Mouse (Mus musculus) heart, embryonic 10.5 days (tissue): ENCODE data around the gene Stc2. TPM values are rescaled to one million over a fixed set of nuclear protein-coding genes. Genes with fewer than 3 reads are reported as not detected.

Experiments
- DNase-seq: peaks from one replicate; pipeline ENCODE4 v3.0.0-alpha.2; 2017; ENCODE audit warnings: low spot score
- H3K27ac ChIP-seq: fragments of 300-500 bp; sonication (generic); 2 replicates; pipeline ENCODE4 v1.5.1; 2016; ENCODE audit warnings: mild to moderate bottlenecking
- H3K27me3 ChIP-seq: fragments of 300-500 bp; sonication (generic); 2 replicates; pipeline ENCODE4 v1.6.1; 2016; ENCODE audit warnings: mild to moderate bottlenecking; ENCODE audit not compliant: poor library complexity, insufficient read depth, severe bottlenecking
- H3K36me3 ChIP-seq: fragments of 300-500 bp; sonication (generic); 2 replicates; pipeline ENCODE4 v1.6.1; 2016; ENCODE audit warnings: mild to moderate bottlenecking, moderate library complexity
- H3K4me1 ChIP-seq: fragments of 300-500 bp; sonication (generic); 2 replicates; pipeline ENCODE4 v1.6.1; 2016; ENCODE audit warnings: mild to moderate bottlenecking
- H3K4me3 ChIP-seq: fragments of 300-500 bp; sonication (generic); 2 replicates; pipeline ENCODE4 v1.5.1; 2016; ENCODE audit warnings: mild to moderate bottlenecking, moderate library complexity
- H3K9me3 ChIP-seq: fragments of 300-500 bp; sonication (generic); 2 replicates; pipeline ENCODE4 v1.6.1; 2016; ENCODE audit warnings: mild to moderate bottlenecking, moderate library complexity
- WGBS: fragments of 180-500 bp; shearing (Covaris S2); methylation state at CpG from one replicate; pipeline ENCODE4 v1.1.7; 2016; 5-methylcytosine and 5-hydroxymethylcytosine counted together
- polyA plus RNA-seq: library from polyadenylated mRNA; unstranded; fragments of >200 nt; fragmentation: Nextera tagmentation; extraction: Ambion mirVana; gene quantifications from 2 replicates; pipeline ENCODE4 v1.2.1, GENCODE M21; 2016

Stc2 gene
- polyA plus RNA-seq, result 2.1 and 2.3 TPM in 2 replicates

DNA sequence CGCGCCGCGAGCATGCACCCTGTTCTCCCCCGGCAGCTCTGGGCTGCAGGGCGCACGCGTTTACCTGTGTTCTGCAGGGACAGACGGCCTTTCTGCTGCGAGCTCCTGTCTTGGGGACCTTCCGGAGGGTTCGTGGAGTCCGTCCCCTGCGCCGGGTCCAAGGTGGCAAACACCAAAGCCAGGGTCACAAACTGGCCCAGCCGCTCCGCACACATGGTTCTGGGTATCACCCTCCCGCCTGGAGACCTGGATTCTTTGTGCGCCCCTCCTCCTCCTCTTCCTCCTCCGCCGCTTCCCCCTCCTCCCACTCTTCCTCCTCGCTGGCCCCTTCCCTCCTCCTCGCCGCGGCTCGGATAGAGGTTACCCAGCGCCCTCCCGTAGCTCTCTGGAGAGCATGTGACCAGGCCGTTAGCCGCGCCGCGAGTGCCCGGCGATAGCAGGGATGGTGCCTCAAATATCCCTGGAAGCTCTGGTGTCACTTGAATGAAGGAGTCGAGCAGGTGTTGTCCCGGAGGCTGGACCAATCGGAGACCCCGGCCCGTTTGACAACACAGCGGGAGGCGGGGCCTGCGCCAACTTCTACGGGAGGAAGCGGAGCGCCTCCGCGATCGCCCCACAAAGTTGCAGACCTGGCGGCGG is at the start of gene Stc2:
Stc2 (minus strand) TSS at position 427 of the 639 bp plus-strand sequence.
- peaks cover 43% of the 10 kb centered on the region for H3K27me3 ChIP-seq

DNA sequence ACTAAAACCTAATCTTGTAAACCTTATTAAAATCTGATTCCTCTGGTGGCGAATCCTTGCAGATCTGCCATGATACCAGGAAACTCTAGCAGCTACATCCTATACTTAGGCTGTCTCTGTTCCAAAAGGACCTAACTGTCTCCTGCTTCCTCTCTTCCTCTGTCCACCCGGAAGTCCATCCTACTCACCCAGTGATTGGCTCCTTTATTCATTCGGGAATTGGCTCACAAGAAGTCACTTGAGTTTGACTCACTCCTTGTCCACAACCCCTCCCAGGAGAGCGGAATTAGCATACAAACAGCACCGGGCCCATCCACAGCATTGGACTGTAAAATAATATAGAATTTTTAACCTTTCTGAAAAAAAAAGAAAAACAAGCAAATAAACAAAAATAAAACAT is 47.2 kb upstream of the Stc2 start:
- Histone ChIP-seq H3K27me3 (no peaks in the 10 kb centered on the region), H3K36me3 (no peaks in the 10 kb centered on the region), H3K4me3 (no peak overlapping the region), H3K4me1 (no peaks in the 10 kb centered on the region), H3K9me3 (no peaks in the 10 kb centered on the region), H3K27ac (no peak overlapping the region)
- no peak for DNase-seq
- WGBS, result 68% methylated on average over 5 of the region's 5 CpGs

More for the DNA sequence above, at the start of gene Stc2:
- under 1% methylated on average over 47 of the region's 51 CpGs for WGBS
- Histone ChIP-seq H3K36me3 (0 out of 2 replicates have a peak, but pooled peaks cover 2% of the 10 kb centered on the region), H3K9me3 (no peaks in the 10 kb centered on the region), H3K4me1 (peaks cover 24% of the 10 kb centered on the region), H3K27ac (peak within 1 kb of the TSS; percentile 85), H3K4me3 (peak within 1 kb of the TSS; percentile 73)
- peak; percentile 94 for DNase-seq

DNA sequence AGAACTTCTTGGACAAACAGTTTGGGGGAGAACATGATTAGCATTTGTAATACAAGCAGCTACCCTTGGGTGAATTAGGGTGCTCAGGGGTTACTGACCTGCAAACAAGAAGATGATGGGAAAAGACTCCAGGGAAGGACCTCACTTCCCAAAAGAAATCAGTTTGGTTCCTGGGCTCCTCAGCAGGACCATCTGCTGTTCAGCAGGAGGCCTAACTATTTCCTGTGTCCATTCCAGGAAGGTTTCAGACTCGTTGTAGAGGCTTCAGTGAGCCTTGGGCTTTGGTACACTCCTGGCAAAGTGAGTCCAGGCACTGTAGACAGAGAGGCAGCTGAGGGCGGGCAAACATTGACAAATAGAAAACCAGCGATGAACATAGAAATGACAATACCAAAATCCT is 42.5 kb upstream of the Stc2 start:
- no peaks in the 10 kb centered on the region for H3K27me3 ChIP-seq
- DNase-seq, result no peak
- 70% methylated on average over 3 of the region's 3 CpGs for WGBS

DNA sequence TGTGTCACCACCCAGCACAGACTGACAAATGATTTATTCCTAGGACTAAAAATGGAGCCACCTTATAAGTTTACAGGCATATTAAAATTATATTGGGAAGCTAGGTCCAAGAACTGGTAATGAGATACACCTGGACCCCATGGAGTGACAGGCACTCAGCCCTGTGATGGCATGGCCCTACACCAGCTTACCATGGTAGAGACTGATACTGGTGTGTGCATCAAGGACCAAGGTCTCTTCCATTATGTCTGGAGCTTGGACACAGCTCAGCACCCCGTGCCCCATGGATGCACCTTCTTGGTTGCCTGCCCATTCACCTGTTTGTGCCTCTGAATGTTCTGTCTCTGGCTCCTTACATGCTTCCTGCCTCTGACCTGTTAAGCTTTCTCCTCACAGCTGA is 36.9 kb upstream of the Stc2 start:
- 88% methylated on average over 1 of the region's 1 CpGs for WGBS
- H3K27ac ChIP-seq, result no peak overlapping the region
- DNase-seq, result no peak
- no peaks in the 10 kb centered on the region for H3K4me1 ChIP-seq
- no peaks in the 10 kb centered on the region for H3K27me3 ChIP-seq
- no peaks in the 10 kb centered on the region for H3K36me3 ChIP-seq
- H3K9me3 ChIP-seq, result no peaks in the 10 kb centered on the region
- no peak overlapping the region for H3K4me3 ChIP-seq

More for the DNA sequence above, 42.5 kb upstream of the Stc2 start:
- no peaks in the 10 kb centered on the region for H3K36me3 ChIP-seq
- no peak overlapping the region for H3K4me3 ChIP-seq
- H3K4me1 ChIP-seq, result no peaks in the 10 kb centered on the region
- no peaks in the 10 kb centered on the region for H3K9me3 ChIP-seq
- H3K27ac ChIP-seq, result no peak overlapping the region

DNA sequence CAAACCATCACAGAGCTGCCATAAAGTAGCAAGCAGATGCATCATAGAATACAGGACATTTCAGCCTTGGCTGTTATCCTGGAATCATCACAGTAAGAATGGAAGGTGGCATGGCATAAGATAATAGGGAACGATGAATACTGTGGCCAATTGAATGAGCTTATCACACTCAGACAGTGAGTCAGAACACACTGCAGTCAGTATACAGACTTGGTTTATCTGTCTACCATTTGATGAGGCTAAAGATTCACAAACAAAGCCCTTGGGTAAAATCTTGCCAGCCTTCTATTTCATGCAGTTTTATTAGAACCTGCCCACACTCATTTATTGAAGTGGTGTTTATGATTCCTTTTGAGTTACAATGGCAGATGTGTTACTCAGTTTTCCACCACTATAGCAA is 33.2 kb upstream of the Stc2 start:
- 82% methylated on average over 1 of the region's 1 CpGs for WGBS
- DNase-seq, result no peak
- Histone ChIP-seq H3K4me1 (0 out of 2 replicates have a peak, but pooled peaks cover 5% of the 10 kb centered on the region), H3K36me3 (no peaks in the 10 kb centered on the region), H3K27me3 (no peaks in the 10 kb centered on the region), H3K27ac (no peak overlapping the region), H3K9me3 (no peaks in the 10 kb centered on the region), H3K4me3 (no peak overlapping the region)

DNA sequence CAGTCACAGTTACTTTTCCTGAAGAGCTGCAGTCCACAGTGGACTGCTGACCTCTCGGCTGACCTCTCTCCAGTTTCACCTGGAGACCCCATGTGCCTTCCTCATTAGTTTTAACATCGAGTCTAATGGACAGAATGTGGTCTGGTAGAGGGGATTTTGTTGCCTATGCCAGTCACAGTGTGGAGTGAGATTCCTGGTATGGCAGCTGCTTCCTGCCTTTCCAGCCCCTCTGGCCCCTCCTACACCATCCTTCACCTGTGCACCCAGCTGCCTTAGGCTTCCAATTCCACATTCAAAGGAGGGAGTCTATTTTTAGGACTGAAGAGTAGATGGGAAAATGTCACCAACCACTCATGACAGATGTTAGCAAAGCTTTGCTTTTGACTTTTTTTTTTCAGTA is 28.7 kb upstream of the Stc2 start:
- Histone ChIP-seq H3K27me3 (no peaks in the 10 kb centered on the region), H3K27ac (no peak overlapping the region), H3K36me3 (no peaks in the 10 kb centered on the region), H3K9me3 (no peaks in the 10 kb centered on the region), H3K4me1 (0 out of 2 replicates have a peak, but pooled peaks cover 5% of the 10 kb centered on the region), H3K4me3 (no peak overlapping the region)
- DNase-seq, result no peak
- 74% methylated on average over 2 of the region's 2 CpGs for WGBS

DNA sequence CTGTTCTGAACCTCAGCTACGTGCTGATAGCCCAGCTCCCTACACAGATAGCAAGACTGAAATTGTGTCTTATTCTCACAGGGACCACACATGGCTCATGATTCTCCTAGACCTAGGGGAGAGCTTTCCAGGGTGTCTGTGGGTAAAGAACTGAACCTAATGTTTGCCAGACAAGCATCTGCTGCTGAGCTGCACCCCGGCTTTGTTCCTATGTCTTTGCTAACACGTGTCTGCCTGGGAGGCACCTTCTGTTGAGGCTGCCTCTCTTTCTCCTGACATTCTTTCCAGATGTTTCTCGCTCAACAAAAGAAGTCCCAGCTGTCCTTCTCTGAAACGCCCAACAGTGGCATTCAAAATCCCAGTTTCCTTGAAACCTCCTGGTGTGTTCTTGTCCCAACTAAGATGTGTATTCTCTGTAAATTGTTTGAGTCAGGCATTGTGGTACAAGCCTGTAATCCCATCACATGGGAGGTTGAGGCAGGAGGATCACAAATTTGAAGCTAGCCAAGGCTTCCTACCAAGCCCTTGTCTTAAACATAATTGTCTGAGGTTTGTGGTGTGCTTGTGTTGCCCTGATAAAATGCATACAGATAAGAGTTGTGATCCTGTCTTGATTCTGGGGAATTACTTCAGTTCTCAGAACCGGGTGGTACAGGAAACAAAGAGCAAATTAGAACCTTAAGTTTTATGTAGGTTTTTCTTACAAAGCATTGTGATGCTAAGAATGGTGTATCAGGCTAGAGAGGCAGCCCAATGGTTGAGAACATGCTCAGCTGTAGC is 27.0 kb upstream of the Stc2 start:
- Histone ChIP-seq H3K27me3 (no peaks in the 10 kb centered on the region; the same call in 1 of the 2 replicates), H3K27ac (no peak overlapping the region), H3K36me3 (no peaks in the 10 kb centered on the region), H3K4me1 (0 out of 2 replicates have a peak, but pooled peaks cover 5% of the 10 kb centered on the region), H3K4me3 (no peak overlapping the region), H3K9me3 (no peaks in the 10 kb centered on the region)
- DNase-seq, result no peak
- WGBS, result 71% methylated on average over 6 of the region's 6 CpGs

DNA sequence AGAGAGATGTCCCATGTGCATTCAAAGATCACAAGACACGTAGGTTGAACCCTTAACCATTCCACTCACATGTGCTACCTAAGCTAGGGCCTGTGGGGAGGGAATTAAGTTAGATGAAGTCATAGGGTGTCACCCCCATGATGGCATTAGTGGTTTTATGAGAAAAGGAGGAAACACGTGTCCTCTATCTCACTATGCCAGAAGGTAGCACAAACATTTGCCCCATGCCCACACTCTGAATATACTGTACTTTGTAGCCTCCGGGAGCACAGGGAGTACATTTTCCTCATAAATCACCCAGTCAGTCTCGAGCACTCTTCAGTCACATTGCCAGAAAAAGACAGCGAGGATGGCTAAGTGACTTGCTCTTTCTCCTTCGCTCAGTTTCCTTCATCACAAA is 24.2 kb upstream of the Stc2 start:
- Histone ChIP-seq H3K27me3 (no peaks in the 10 kb centered on the region; the same call in 1 of the 2 replicates), H3K27ac (no peak overlapping the region), H3K9me3 (no peaks in the 10 kb centered on the region), H3K36me3 (no peaks in the 10 kb centered on the region), H3K4me3 (no peak overlapping the region), H3K4me1 (0 out of 2 replicates have a peak, but pooled peaks cover 5% of the 10 kb centered on the region)
- 83% methylated on average over 6 of the region's 6 CpGs for WGBS
- no peak for DNase-seq

DNA sequence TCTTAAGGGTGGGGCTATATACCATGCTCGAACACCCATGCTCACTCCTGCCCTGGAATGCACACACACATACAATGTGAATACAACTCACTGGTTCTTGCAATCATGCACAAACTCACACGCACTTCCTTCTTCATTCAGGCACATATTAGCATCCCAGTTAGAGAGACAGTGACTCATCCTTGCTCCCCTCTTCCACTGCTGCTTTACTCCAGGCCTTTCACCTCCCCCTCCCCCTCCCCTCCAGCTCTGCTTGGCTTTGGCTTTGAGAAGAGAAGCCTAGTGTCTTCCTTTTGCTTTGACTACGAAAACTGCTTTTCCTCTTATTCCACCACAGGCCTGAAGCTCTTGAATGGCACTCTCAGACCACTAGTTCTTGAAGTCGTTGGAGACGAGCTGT is 22.5 kb upstream of the Stc2 start:
- 68% methylated on average over 5 of the region's 5 CpGs for WGBS
- DNase-seq, result no peak
- H3K4me1 ChIP-seq, result no peaks in the 10 kb centered on the region
- H3K27ac ChIP-seq, result no peak overlapping the region
- no peaks in the 10 kb centered on the region; the same call in 1 of the 2 replicates for H3K27me3 ChIP-seq
- H3K4me3 ChIP-seq, result no peak overlapping the region
- H3K9me3 ChIP-seq, result no peaks in the 10 kb centered on the region
- no peaks in the 10 kb centered on the region for H3K36me3 ChIP-seq

DNA sequence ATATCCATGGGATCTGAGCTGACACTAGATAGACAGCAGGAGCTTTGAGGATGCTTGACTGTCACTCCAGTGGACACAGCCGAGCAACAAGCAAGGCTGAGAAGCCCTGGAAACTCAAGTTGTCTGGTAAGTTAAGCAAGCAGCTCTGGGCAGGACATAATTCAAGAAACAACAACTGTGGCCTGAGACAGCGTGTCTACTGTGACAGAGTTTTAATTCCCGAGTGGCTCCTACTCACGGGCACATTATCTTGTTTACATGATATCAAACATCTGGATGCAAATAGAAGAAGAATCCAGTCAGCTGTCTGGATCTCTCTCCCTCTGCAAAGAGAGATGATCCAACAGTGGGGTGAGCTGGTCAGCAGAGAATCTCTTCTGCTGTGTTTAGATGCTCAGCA is 19.0 kb upstream of the Stc2 start:
- WGBS, result 63% methylated on average over 4 of the region's 4 CpGs
- H3K36me3 ChIP-seq, result no peaks in the 10 kb centered on the region

DNA sequence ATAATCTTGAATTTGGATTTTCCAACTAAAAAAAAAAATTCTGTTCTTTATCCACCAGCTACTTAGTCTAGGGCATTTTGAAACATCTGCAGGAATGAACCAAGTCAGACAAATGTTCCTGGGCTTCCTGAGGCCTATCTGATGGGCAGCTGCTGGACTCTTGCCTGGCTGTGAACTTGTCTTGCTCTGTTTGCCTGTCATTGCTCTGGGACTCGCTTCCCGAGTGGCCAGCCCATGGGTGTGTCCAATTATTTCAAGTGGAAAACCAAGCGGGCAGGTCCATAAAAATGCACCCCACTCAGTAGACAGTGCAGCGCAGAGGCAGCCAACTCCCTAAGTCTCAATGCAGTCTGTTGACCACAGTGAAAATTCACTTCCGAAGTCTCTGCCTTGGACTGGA is 17.7 kb upstream of the Stc2 start:
- no peaks in the 10 kb centered on the region; the same call in 1 of the 2 replicates for H3K27me3 ChIP-seq
- no peaks in the 10 kb centered on the region for H3K36me3 ChIP-seq
- H3K9me3 ChIP-seq, result no peaks in the 10 kb centered on the region
- H3K27ac ChIP-seq, result no peak overlapping the region
- H3K4me1 ChIP-seq, result no peaks in the 10 kb centered on the region
- 75% methylated on average over 5 of the region's 5 CpGs for WGBS
- no peak for DNase-seq
- H3K4me3 ChIP-seq, result no peak overlapping the region

More for the DNA sequence above, 19.0 kb upstream of the Stc2 start:
- DNase-seq, result no peak
- Histone ChIP-seq H3K4me1 (no peaks in the 10 kb centered on the region), H3K27ac (no peak overlapping the region), H3K4me3 (no peak overlapping the region), H3K9me3 (no peaks in the 10 kb centered on the region), H3K27me3 (no peaks in the 10 kb centered on the region; the same call in 1 of the 2 replicates)

DNA sequence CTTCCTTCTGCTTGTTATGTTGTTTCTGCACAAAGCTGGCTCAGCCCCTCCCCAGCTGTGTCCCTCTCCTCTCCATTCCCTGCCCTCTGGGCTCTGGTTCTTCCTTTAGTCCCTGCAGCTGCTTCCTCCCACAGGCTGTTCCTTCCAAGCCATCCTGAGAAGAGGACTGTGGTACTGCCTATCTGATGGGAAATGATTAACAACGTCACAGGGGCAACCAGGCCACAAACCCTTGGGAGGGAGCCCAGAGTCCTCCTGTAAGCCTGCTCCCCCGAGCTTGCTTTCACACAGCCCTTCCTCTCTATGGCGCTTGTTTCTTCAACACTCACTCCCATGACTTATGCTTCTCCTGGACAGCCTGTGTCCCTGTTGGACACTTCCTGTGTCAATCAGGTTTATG is 16.7 kb upstream of the Stc2 start:
- no peaks in the 10 kb centered on the region for H3K27me3 ChIP-seq
- no peaks in the 10 kb centered on the region for H3K36me3 ChIP-seq
- H3K9me3 ChIP-seq, result no peaks in the 10 kb centered on the region
- WGBS, result 54% methylated on average over 3 of the region's 3 CpGs
- DNase-seq, result no peak
- H3K27ac ChIP-seq, result no peak overlapping the region
- H3K4me3 ChIP-seq, result no peak overlapping the region
- H3K4me1 ChIP-seq, result no peaks in the 10 kb centered on the region

DNA sequence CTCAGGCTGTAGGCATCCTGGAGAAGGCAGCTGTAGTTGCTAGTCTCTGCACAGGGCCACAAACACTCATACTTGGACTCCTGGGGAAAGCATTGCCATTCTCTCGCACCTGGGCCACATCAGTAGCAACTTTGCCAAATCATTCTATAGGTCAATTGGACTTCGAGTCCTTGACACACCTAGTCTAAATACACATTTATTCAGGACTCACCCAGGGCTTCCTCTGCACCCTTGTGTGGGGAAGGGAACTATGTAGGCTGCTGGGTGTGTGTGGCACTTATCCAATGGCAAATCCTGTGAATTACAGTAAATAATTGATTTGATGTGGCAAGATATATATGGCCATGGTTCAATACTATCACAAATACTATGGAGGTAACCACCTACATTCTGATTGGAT is 14.1 kb upstream of the Stc2 start:
- Histone ChIP-seq H3K27me3 (no peaks in the 10 kb centered on the region), H3K4me3 (no peak overlapping the region), H3K4me1 (no peaks in the 10 kb centered on the region), H3K9me3 (no peaks in the 10 kb centered on the region), H3K36me3 (no peaks in the 10 kb centered on the region), H3K27ac (no peak overlapping the region)
- no peak for DNase-seq
- 75% methylated on average over 2 of the region's 2 CpGs for WGBS
